Mouse (Mus musculus) erythroid progenitor cell, adult 5-6 weeks (primary cell): ENCODE results near the gene Rai1. TPM values are rescaled to one million over a fixed set of nuclear protein-coding genes. Genes with fewer than 3 reads are reported as not detected.
A peak's percentile ranks its signal among the peaks of the same experiment; 100 is the strongest.

Source experiments
- ATAC-seq: replicated peaks from 2 replicates; pipeline ENCODE4 v1.8.0; 2016; ENCODE audit warnings: moderate number of reproducible peaks, mild to moderate bottlenecking, moderate TSS enrichment, inconsistent platforms; ENCODE audit not compliant: poor library complexity, low FRiP score, severe bottlenecking
- total RNA-seq, 2 experiments: library from RNA; stranded (forward) in 1 of 2; stranded (reverse) in 1 of 2; fragments of 150-400 nt in 1 of 2; fragments of 186-747, 209-891 nt in 1 of 2; gene quantifications; 2 replicates each; pipeline versions ENCODE4 v1.2.3 to v1.2.4; 2015 to 2017; ENCODE audit warnings: low replicate concordance in 2 of 2

Rai1 gene
- total RNA-seq, 2 experiments from 2014 or later = 3.0 to 7.1 TPM

DNA sequence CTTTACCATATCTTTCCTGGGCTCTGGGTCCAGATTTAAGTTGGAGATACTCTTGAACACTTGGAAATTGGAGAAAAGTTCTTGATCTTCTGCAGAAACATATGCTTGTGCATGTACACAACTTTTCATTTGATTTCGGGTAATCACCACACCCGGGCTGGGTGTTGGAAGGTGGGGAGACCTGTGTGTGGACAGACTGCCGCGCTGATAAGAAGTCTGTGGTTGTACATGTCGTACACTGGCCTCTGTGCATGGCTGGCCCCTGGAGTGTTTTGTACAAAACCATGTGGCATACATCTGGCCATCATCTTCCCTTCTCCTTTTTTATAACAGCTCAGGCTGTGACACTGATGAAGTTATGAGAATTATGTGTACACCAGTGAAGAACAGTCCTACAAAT lies 55.1 kb downstream of the Rai1 start:
- peak; percentile 65; the same call in 1 of the 2 replicates for ATAC-seq

DNA sequence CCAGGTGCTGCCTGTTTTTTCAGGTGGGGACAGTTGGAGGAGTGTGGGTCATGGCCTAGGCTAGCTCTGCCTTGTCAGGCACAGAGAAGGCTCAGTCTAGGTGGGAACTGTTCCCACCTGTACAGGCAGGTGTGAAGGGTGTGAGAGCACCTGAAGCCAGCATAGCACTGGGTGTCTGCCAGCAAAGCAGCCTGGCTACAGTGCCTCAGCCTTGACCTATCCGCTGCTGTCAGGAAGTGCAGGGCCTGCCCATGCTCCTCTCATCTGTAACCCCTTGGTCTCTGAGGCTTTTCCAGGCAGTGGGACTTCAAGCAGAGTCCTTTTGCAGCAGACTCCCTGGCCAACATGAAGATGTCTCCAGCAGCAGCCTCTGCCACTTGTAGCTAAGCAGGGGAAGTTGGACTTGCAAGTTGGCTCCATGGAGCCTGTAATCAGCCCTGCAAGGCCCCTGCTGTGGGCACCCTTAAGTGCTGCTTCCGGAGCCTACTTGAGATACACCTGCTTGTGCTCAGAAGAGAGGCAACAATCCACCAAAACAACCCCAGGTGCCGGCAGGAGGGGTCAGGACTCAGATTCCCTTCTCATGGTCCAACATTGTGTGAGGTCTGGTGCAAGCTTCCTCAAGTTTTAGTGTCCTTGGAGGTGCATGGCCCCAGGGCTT lies 55.8 kb downstream of the Rai1 start:
- no peak for ATAC-seq

DNA sequence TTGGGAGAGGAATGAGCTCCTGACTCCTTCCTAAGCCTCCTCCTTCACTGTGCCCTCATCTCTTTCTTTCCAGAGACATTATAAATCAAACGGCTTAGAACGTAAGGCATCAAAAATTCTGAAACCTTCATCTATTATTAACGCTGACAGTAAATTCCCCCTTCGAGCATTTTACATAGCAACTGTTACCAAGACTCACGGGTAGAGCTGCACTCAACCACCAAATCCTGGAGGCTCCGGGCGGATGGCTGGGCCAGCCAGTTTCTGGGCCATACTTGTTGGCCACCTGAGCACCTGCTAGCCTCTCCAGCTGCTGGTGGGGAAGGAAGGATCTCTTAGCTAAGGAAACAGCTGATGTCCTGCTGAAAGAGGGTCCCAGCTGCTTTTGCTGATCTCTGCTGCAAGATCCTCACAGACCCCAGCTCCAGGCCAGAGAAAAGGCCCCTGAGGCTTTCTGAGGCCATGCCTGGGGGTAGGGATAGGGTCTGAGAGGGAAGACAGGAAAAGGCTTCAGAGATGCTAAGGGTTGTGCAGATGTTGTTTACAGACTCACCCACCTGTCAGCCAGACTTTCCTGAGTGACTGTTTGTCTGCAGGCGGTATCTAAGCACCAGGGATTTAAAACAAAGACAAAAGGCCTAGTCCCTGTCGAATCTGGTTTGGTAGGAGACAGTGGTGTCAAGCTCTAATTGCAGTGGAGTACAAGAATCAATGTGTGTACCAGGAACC lies 56.5 kb downstream of the Rai1 start:
- no peak for ATAC-seq

DNA sequence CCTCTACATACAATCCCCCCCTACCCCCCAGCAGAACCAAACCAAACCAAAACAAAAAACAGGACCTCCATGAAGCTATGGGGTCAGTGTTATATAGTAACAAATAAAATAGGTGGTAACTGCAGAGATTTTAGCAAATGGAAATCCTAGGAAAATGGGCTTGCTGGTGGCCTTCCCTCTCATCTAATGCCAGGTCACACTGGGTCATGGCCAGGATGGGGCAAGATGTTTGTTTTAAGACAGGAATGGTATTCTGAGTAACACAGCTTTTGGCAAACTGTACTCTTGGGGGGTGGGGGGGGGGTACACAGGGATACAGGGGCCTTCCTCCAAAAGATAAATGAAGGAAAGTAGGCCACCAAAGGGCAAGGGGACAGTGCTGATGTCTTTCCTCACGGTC lies 57.7 kb downstream of the Rai1 start:
- no peak for ATAC-seq

DNA sequence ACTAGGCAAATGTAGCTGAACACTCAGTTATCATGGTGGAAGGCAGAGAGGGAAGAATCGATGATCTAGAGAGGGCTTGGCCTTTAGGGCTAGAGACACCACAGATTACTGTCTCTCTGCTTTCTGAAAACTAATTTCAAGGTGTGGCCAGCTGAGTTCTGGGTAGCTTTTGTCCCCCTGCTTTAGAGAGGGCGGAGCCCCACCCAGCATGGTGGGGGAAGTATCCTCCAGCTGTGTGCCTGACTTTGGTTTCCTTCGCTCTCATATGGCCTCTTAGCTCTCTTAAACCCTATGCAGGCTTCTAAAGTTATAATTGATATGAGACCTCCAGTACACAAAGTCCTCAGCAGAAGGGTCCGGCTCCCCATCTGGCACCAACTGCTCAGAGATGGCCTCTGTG lies 58.5 kb downstream of the Rai1 start:
- ATAC-seq = no peak

DNA sequence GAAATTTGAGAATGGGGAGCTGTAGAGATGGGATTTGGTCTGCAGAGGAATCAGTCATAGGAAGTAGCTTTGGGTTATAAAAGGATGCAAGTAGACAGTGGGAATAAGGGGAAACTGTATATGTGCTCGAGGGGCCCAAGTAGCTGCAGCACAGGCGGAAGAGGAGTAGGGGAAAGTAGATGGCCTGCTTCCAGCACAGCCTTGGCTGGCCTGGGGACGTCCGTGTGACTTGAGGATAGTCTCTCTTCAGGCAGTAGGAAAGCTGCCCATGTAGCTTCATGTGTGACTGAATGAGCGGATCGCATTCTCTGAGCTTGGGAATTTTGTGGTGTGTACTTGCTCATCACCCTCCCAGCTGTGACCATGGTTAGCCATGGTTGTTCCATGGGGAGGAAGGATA lies 59.6 kb downstream of the Rai1 start:
- ATAC-seq = no peak

DNA sequence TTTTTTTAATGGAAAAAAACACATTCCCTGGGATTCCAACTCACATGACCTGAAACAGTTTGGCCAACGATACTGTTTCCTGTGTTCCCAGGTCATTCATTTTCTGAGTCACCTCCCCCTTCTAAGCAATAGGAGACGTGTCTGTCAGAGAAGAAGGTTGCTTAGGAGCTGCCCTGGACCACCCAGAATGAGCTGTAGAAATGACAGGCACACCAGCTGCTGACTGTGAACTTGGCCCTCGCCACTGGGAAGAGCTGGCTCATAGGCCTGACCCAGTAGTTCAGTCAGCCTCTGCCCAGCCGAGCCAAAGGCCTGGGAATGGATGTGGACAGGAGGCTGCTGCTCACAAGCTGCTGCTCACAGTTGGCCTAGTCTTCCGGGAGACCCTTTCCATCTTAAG lies 60.3 kb downstream of the Rai1 start:
- no peak for ATAC-seq

DNA sequence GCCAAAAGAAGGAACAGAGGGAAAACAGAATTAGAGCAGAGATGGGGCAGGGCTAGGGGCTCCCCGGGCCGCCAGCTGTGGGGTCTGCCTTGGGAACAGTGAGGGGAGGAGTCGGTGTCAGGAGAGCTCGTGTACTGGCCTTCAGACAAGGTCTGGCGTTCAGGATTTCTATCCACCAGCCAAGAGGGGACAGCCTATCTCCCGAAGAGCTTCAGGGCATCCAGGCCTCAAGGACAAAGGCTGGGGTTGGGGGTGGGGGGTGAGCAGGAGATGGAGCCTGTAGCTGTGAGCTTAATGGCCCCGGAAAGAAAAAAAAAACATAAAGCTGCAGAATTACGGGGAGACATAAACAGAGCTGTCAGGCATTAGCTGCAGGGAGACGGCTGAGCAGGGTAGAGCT lies 64.0 kb downstream of the Rai1 start:
- ATAC-seq = no peak

DNA sequence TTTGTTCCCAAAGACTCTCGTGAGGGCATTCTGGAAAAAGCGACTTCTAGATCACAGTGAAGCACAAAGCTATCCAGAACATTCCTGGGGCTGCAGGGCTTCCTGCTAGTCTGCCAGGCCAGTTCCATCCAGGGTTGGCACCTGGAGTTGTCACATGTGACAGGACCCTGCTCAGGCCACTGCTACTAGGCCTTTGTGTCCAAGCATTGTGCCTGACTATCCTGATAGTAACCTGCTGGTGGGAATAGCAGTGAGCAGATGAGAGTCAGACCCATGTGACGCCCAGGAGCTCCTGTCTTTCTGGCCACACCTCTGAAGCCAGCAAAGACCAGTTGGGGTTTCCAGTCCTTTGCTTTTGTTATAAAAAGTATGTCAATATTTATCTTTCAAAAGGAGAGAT lies 67.3 kb downstream of the Rai1 start:
- ATAC-seq = no peak

DNA sequence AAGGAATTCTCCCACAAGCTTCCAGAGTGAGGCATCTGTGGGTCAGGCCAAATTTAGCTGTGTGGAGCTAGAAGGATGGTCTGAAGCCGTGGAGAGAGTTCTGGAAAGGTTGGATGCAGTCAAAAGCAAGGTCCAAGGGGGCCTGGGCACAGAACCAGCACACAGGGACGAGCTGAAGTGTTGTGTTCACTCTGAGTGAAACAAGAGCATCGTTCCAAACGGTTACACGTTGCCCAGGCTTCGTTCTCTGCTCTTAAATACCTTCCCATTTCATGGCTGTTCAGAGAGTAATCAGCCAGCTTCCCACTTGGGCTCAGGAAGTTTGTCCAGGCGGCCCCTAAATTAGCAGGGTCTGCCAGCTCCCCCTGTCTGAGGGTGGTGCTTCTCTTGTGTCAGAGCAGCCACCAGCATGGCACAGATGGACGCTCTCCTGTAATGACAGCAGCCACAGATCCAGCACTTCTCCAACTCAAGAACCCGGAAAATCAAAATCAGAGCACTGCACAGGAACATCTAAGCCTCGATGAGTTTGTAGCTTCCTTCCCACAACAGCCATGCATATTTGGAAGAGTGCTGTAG lies 68.9 kb downstream of the Rai1 start:
- ATAC-seq = no peak

DNA sequence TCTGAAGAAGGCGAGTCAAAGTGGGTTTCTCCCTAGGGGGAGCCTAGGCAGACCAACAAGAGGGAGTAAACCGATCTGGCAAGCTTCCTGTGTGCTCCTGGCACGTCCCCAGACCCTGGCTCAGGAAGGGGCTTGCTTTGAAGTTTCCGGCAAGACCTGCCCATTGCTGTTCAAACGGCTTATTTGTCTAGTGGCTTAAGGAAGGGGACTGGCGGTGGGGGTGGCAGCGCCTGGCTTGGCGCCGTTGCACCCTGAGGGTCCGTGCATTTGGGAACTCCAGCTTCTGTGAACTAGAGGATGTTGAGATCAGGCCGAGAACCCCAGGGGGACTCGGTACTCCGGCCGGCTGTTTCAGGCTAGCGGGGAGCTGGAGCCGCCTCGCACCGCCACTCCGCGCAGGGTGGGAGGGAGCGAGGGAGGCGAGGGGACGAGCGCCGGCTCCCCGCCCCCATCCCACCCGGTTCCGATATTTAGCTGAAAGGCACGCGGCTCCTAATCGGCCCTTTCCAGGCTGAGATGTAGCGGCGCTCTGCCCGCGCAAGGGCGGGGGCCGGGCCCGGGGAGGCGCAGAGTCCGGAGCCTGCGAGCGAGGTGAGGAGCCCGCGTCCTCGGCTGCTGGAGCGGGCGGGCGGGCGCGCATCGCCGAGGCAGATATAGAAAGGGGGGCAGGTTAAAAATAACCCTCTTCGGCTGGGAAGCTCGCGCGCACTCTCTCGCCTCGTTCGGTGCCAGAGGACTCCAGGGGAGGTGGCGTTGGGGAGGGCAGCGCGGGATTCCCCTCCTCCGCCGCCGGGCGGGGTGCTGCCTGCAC lies 70.8 kb downstream of the Rai1 start:
- no peak; the same call in 1 of the 2 replicates for ATAC-seq

DNA sequence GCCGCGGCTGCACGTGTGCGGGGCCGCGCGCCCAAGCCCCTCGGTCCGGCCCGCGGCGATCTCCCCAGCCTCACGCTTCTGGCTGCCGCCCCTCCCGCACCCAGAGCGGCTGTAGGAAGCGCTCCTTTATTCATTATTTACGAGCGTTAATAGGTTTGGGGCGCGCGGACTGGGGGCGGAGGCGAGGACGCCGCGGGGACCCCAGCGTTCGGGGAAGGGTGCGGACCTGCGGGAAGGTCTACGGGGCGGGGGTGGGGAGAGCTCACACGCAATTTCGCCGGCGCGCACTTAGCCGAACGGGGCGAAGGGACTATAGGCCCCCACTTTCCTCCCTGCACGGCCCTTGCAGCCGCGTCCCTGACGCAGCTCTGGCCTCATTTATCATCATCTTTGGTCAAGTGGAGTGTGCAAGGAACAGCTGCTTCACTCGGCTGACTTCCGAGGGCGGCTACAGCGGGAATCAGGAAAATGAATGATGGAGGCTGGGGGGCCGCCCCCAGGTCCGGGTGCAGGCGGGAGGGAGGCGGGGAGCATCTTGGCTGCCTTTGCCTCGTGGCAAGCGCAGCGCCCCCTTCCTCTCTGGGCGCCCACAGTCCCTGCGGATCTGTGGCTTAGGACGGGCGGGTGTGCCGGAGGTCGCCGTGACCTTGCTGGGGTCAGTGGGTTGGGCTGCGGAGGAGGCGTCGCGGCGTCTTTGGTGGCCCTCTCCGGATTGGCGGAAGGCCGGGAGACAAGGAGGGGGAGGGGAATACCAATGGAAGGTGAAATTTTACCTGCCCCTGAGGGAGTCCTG lies 71.6 kb downstream of the Rai1 start:
- ATAC-seq = no peak

DNA sequence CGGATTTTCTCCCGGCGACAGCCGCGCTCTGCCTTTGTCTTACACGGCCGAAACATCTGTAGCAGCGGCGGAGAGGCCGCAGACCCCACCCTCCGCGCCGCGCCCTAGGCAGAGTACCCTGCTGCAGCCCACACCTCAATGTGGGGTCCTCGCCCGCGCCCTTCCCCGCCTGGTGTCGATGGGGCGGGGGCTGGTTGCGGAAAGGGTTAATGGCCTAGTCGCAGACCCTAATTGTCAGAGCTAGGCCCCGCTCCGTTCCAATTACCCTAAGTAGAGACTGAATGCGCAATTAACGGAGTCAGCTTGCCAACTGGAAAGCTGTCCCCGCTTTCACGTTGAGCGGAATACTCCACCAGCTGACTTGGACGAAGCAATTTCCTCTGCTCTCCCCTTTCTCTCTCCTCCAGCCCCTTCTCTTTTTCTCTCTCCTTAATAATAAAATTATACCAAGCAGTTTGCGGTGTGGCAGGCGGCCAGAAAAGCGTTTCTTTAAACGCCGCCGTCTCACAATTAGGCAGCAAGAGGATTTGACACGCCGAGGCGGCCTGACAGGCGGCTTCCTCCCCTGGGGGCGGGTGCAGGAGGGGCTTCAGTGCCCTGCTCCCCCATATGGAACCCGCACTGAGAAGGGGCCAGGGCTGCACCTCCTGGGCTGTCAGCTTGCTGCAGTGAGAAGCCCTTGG lies 72.3 kb downstream of the Rai1 start:
- no peak for ATAC-seq

DNA sequence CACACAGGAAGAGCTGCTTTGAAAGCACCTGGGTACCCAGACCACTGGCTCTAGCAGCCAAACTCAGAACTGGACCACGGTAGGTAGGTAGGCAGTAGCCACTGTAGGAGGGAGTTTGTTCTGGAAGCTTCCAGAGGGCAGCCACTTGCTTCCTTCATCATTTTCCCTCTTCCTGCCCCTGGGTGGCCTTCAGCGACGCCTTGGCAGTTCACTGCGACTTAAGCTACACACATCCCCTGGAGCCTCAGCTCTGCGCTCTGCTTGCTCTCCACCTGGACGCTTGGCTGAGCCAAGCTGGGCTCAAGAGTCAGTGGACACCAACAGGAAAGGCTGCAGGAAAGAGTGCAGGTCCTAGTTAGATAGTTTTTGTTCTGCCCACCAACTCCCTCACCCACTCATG lies 73.2 kb downstream of the Rai1 start:
- ATAC-seq = no peak

DNA sequence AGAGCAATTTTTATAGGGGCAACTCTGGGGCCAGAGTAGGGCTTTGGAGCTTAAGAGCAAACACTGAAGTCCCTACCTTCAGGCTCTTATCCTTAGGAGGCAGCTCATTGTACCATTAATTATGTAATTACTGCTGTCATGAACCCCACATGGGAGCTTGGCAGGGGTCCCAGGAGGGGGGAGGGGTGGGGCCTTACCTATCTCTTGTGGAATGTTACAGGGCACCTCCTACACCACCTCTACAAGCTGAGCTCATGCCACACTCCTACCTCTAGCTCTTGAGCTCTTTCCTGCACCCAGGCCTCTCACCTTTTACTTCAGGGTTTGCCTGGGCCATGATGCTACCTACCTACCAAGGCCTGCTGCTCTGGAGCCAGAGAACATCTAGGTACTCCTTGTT lies 73.7 kb downstream of the Rai1 start:
- no peak for ATAC-seq

DNA sequence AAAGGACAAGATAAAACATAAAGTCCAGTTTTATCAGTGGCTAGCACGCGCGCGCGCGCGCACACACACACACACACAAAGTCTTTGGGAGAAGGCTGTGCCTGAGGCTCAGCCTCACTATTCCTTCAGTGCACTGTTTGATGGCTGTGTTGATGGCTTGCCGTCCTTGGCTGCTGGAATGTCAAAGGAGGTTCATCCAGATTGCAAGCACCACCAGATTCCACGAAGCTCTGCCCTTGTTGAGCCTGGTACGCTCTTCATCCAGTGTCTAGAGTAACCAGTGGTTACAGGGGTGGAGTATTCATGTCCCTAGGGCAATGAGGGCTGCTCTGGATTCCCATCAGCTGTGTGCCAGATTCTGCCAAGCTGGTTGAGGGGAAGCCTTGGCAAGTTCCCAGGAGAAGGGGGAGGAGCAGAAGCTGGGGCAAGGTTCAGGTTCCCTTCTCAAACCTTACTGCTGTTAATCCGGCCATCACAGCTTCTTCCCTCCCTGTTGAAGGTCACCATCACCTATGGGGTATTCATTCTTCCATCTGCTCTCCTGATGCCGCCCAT lies 77.4 kb downstream of the Rai1 start:
- ATAC-seq = no peak

DNA sequence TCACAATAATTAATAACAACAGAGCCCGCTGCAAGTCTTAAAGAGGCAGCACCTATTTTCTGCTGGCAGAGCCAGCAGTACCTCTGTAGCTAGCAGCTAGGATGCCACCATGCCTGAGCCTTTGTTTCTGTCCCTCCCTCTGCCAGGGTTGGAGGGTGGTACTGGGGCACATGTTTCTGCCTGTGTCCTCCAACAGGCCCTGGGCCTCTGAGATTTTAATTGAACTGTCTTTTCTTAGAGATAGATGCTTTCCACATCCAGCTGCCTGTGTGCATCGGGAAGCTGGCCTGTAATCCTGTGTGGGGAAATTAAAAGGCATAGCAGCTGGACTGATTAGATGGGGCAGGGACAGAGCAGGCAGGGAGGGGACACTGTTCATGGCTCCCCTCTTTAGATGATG lies 77.9 kb downstream of the Rai1 start:
- ATAC-seq = no peak

DNA sequence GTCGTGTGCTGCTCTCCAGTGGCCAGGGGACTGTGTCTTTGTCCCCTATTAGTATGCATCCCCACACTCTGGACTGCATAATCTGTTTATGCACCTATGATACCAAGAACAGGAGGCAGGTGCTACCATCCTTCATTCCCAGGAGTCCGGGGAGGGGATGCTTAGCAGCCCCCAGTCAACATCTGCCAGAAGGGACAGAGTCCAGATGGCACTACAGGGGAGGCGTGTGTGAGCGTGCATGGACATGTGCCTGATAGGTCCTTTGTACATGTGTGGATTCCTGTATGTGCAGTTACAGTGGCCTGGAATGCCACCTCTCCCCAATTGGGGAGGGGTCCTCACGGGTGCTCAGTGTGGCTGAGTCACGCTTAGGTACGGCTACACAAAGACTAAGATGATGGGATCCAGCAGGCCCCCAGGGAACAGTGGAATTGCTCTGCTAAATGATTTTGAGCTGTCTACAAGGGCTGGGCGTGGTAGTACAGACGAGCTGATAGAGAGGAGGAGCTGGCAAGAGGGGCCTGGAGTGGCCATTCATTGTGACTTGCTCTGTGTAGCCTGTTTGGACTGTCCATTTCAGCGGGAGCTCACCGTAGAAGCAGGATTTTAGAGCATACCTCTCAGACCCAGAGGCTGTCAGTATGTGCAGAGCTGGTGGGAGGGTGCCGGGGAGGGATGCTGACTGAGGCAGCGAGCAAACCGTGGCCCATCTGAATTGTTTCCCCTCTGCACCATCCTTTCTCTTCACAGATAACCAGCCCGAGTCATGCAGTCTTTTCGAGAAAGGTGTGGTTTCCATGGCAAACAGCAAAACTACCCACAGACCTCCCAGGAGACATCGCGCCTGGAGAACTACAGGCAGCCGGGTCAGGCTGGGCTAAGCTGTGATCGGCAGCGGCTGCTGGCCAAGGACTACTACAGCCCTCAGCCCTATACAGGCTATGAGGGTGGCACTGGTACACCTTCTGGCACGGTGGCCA lies 79.8 kb downstream of the Rai1 start:
- ATAC-seq = no peak
